Mouse (Mus musculus): Measurements from ENCODE around the gene Pan3. TPM values are rescaled to one million over a fixed set of nuclear protein-coding genes. Genes with fewer than 3 reads are reported as not detected.

Pan3 gene
- polyA plus RNA-seq, 1 experiment from 2014 or later, result 71.9 TPM

DNA sequence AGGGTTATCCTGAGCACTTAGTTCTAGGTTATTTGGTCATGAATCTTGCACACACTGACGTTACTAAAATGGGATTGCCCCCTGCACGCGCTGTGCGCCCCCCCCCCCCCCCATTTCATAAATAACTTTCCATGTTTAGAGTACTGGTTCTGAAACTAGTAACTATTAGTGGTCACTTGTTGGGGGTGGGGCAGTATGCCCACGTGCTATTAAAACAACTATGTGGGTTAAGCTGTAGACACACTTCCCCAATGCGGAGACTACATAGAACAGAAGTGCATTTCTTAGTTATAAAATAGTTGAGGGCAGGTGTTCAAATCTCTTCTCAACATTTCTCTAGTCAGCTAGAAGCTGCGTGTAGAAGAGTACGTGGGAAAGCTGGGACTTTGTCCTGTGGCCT is 63.7 kb downstream of the Pan3 start:
- no peaks in the 10 kb centered on the region for H3K27me3 ChIP-seq
- no peak overlapping the region for H3K4me2 ChIP-seq (replicated peaks)
- H3K9me3 ChIP-seq, result no peaks in the 10 kb centered on the region
- 92% methylated on average over 8 of the region's 8 CpGs for WGBS
- H3K36me3 ChIP-seq, result no peaks in the 10 kb centered on the region
- no peak overlapping the region for H3K27ac ChIP-seq (replicated peaks)
- ATAC-seq (replicated peaks), result no peak
- no peak overlapping the region for H3K9ac ChIP-seq (replicated peaks)
- no peak overlapping the region for H3K4me3 ChIP-seq
- H3K4me1 ChIP-seq, result 0 out of 2 replicates have a peak, but pooled peaks cover 3% of the 10 kb centered on the region

DNA sequence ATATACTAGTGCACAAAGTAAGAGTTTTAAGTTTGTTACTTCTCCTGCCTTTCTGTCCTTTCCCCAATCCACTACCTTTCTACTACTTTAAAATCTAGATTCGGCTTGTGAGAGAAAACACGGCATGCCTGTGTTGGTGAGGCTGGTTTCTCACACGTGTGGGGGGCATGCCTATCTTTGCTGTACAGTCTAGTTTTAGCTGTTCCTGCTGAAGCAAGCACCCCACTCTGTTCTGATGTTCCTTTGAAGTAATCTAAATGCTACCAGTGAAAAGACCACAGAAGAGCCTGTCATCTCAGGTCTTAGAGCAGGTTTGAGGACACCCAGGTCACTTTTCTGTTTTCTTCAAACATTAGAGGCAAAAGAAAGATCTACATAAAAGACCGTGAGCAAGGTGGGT is 64.4 kb downstream of the Pan3 start:
- no peaks in the 10 kb centered on the region for H3K36me3 ChIP-seq
- H3K4me3 ChIP-seq, result no peak overlapping the region
- no peaks in the 10 kb centered on the region for H3K9me3 ChIP-seq
- H3K4me1 ChIP-seq, result 0 out of 2 replicates have a peak, but pooled peaks cover 3% of the 10 kb centered on the region
- no peaks in the 10 kb centered on the region for H3K27me3 ChIP-seq
- H3K9ac ChIP-seq (replicated peaks), result no peak overlapping the region
- H3K27ac ChIP-seq (replicated peaks), result no peak overlapping the region
- no peak for ATAC-seq (replicated peaks)
- H3K4me2 ChIP-seq (replicated peaks), result no peak overlapping the region
- WGBS, result 89% methylated on average over 4 of the region's 4 CpGs

DNA sequence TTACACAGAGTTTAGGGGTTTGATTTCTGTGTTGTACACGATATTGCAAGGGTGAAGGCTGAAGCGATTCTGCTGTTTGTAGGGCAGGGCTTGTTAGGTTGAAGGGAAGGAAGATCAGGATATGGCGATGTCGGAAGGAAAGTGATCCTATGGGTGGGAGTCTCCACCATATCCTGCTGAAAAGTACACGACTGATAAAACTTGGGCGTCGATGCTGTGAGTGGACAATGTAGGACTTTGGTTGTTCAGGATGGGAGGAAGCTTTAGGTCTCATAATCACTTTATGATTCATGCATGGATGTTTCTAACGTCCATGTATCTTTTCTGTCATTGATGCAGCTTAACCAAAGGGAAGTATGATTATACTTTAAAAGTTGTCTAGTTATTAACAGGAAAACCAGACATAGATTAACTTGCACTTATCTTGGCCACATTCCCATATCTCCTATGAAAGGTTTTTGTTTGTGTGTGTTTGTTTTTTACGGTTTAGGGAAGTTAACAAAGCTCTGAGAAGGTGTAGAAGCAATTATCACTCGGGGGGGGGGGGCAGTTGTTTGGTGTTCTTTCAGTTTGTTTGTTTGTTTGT is 64.9 kb downstream of the Pan3 start:
- Histone ChIP-seq H3K36me3 (no peaks in the 10 kb centered on the region), H3K4me1 (0 out of 2 replicates have a peak, but pooled peaks cover 3% of the 10 kb centered on the region), H3K9me3 (no peaks in the 10 kb centered on the region), H3K9ac (replicated peaks) (no peak overlapping the region), H3K27me3 (no peaks in the 10 kb centered on the region), H3K4me3 (no peak overlapping the region), H3K27ac (replicated peaks) (no peak overlapping the region), H3K4me2 (replicated peaks) (no peak overlapping the region)
- 92% methylated on average over 10 of the region's 10 CpGs for WGBS
- ATAC-seq (replicated peaks), result no peak

DNA sequence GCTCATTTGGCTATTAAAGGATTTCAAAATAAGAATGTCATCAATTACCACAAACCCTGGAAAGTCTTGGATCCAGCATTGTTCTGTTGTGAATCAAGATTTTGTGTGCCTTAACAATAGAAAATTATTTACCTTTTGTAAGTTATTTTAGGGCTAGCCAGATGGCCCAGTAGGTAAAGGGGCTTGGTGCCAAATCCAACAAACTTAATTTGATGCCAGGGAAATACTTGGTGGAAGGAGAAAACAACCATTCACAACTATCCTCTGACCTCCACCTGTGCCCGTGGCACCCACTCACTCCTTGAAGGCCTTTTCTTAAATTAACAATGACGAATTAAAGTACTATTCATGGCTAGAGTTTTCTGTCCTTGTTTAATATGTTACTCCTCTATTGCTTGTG is 66.0 kb downstream of the Pan3 start:
- H3K9me3 ChIP-seq, result no peaks in the 10 kb centered on the region
- H3K36me3 ChIP-seq, result no peaks in the 10 kb centered on the region
- H3K4me2 ChIP-seq (replicated peaks), result no peak overlapping the region
- H3K27ac ChIP-seq (replicated peaks), result no peak overlapping the region
- H3K9ac ChIP-seq (replicated peaks), result no peak overlapping the region
- no peaks in the 10 kb centered on the region for H3K27me3 ChIP-seq
- no peak overlapping the region for H3K4me3 ChIP-seq
- ATAC-seq (replicated peaks), result no peak
- H3K4me1 ChIP-seq, result peaks cover 6% of the 10 kb centered on the region; the same call in 1 of the 2 replicates
- 56% methylated on average over 2 of the region's 2 CpGs for WGBS

DNA sequence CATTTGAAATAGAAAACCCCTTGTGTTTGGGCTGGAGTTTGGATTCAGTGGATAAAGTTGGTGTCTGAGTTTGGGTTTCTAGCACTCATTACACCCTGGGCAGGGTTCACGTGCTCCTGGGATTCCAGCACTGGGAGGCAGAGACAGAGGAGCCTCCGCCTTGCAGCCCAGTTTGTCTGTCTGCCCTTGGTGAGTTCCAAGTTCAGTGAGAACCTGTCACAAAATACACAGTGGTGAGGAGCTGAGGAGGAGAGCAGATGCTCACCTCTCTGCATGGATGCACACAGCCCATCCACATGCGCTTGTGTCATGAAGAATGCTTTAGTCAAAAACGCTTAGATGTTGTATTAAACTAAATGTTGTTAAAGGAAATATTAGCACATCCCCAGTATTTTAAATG is 67.0 kb downstream of the Pan3 start:
- 88% methylated on average over 4 of the region's 4 CpGs for WGBS
- Histone ChIP-seq H3K9me3 (no peaks in the 10 kb centered on the region), H3K4me2 (replicated peaks) (no peak overlapping the region), H3K27me3 (no peaks in the 10 kb centered on the region), H3K27ac (replicated peaks) (no peak overlapping the region), H3K4me1 (peaks cover 13% of the 10 kb centered on the region; the same call in 1 of the 2 replicates), H3K9ac (replicated peaks) (no peak overlapping the region), H3K36me3 (no peaks in the 10 kb centered on the region), H3K4me3 (no peak overlapping the region)
- ATAC-seq (replicated peaks), result no peak

DNA sequence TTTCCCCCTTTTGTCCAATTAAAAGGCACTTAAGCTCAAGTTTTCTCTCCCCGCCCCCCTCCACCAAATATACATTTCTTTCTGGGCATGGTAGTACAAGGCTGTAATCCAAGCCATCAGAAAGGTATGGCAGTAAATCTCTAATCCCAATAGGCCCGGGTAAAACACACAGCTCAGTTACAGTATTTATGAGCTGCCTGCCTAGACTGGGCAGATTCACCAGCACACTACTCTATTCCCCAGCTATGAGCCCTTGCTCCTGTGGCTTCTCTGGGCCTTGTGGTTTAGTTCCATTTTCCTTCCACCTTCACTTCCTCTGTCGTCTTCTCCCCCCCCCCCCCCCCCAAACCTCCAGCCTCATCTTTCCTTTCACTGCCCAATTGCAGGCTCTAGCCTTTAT is 67.8 kb downstream of the Pan3 start:
- Histone ChIP-seq H3K4me3 (no peak overlapping the region), H3K4me1 (peaks cover 13% of the 10 kb centered on the region; the same call in 1 of the 2 replicates), H3K27me3 (no peaks in the 10 kb centered on the region), H3K9ac (replicated peaks) (no peak overlapping the region), H3K9me3 (no peaks in the 10 kb centered on the region), H3K27ac (replicated peaks) (no peak overlapping the region), H3K4me2 (replicated peaks) (no peak overlapping the region), H3K36me3 (no peaks in the 10 kb centered on the region)
- ATAC-seq (replicated peaks), result no peak
- WGBS, result 76% methylated on average over 2 of the region's 3 CpGs

DNA sequence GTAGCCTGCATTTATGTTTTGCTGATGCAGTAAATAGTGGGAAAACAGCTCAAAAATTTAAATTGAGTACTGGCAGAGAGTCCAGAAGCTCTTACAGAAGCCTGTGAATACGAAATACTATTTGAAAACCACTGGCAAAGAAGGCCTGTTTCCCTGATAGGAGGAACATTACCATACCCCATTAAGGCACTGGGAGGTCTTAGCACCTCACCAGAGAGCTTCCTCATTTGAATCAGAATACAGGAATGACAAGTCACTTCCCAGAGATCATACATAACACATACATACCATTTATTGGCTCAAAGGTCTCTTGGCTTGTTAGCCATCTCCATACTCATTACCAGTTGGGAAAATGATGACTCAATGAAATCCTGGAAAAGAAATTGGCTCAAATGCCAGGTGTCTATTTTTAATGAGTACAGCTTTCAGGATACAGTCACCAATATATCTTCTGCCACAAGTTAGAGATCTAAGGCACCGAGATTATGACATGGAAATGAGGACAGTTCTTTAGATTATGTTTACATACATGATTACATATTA is 71.6 kb downstream of the Pan3 start:
- H3K4me2 ChIP-seq (replicated peaks), result no peak overlapping the region
- WGBS, result 53% methylated on average over 2 of the region's 2 CpGs
- no peak for ATAC-seq (replicated peaks)
- H3K36me3 ChIP-seq, result no peaks in the 10 kb centered on the region
- H3K9me3 ChIP-seq, result no peaks in the 10 kb centered on the region
- no peak overlapping the region for H3K27ac ChIP-seq (replicated peaks)
- peaks cover 10% of the 10 kb centered on the region; the same call in 1 of the 2 replicates for H3K4me1 ChIP-seq
- no peaks in the 10 kb centered on the region for H3K27me3 ChIP-seq
- H3K4me3 ChIP-seq, result no peak overlapping the region
- H3K9ac ChIP-seq (replicated peaks), result no peak overlapping the region

DNA sequence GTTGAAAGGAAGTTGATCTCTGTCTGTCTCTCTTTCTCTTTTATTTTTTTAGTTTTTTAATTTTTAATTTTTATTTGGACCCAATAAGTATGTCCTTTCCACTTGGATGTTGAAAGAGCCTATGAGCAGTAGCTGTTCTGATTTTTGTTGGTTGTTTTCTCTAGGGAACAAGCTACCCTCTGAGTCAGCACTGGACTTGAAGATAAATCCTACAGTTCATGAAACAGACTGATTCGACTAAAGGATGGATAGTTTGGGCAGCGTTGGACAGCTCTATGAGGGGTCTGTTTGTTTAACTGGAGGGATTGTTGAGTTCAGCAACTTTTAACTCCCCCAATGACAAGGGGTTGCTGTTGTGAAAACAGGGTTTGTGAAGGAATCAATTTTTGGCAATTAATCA is 73.0 kb downstream of the Pan3 start:
- Histone ChIP-seq H3K9ac (replicated peaks) (no peak overlapping the region), H3K9me3 (no peaks in the 10 kb centered on the region), H3K4me2 (replicated peaks) (no peak overlapping the region), H3K27me3 (no peaks in the 10 kb centered on the region), H3K27ac (replicated peaks) (no peak overlapping the region), H3K36me3 (no peaks in the 10 kb centered on the region), H3K4me3 (no peak overlapping the region), H3K4me1 (peaks cover 10% of the 10 kb centered on the region; the same call in 1 of the 2 replicates)
- ATAC-seq (replicated peaks), result no peak
- 91% methylated on average over 2 of the region's 2 CpGs for WGBS

DNA sequence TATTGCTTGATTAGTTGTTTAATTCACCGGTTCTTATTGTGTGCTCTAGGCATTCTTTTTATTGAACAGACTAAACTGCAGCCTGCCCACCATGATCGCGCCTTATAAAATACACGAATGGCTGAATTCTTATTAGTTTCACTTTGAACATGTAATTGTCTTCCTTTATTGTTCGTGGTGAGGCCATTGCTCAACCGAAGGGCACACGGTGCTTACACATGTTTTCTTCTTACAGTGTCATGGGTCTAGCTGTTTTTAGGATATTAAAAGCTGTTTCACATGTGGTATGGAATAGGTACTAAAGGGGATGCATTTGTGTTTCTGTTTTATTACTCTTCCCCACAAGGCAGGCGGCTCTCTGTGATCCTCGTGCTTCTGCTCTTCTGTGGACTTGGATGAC is 81.4 kb downstream of the Pan3 start:
- H3K27me3 ChIP-seq, result no peaks in the 10 kb centered on the region
- no peak overlapping the region for H3K9ac ChIP-seq (replicated peaks)
- H3K4me1 ChIP-seq, result no peaks in the 10 kb centered on the region
- no peak overlapping the region for H3K4me3 ChIP-seq
- H3K4me2 ChIP-seq (replicated peaks), result no peak overlapping the region
- H3K9me3 ChIP-seq, result no peaks in the 10 kb centered on the region
- no peak for ATAC-seq (replicated peaks)
- WGBS, result 89% methylated on average over 9 of the region's 9 CpGs
- H3K36me3 ChIP-seq, result no peaks in the 10 kb centered on the region
- no peak overlapping the region for H3K27ac ChIP-seq (replicated peaks)

DNA sequence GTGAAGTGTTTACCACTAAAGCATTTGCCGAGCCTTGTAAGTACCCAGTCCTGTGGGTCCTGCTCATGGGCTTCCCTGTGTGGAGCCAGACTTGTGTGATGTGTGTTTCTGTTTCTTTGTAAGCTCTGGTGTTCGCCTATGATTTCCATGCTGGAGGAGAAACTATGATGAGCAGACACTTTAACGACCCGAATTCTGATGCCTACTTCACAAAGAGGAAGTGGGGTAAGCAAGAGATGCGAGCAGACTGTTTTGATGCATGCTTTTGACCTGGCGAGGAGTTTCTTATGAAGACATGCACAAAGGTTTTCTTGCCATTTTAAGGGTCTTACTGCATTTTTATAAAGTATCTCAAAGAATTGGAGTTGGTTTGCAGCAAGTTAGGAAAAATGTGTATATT is 97.0 kb downstream of the Pan3 start:
- Histone ChIP-seq H3K36me3 (peaks cover 31% of the 10 kb centered on the region), H3K9ac (replicated peaks) (no peak overlapping the region), H3K27me3 (no peaks in the 10 kb centered on the region), H3K4me3 (no peak overlapping the region), H3K27ac (replicated peaks) (no peak overlapping the region), H3K4me1 (no peaks in the 10 kb centered on the region), H3K4me2 (replicated peaks) (no peak overlapping the region), H3K9me3 (no peaks in the 10 kb centered on the region)
- WGBS, result 88% methylated on average over 6 of the region's 6 CpGs
- ATAC-seq (replicated peaks), result no peak

DNA sequence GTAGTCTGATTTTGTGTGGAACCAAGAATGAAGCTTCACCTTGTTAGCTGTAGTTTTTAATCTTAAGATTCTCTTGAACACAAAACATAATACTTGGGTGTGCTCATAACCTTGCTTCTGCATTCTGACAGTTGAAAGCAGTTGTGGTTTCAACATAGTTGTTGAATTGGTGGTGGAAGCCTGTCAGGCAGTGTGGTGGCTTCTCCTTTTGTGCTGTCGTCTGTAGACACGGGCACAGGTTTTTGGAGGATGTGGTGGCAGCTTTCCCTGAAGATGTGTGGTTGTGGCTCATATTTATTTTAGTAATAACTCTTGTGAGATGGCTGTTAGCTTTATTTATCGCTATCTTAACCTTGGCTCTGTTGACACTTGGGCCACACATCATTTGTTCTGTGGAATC is 97.8 kb downstream of the Pan3 start:
- H3K9me3 ChIP-seq, result no peaks in the 10 kb centered on the region
- H3K4me3 ChIP-seq, result no peak overlapping the region
- peaks cover 28% of the 10 kb centered on the region for H3K36me3 ChIP-seq
- no peak overlapping the region for H3K4me2 ChIP-seq (replicated peaks)
- no peak overlapping the region for H3K9ac ChIP-seq (replicated peaks)
- H3K4me1 ChIP-seq, result no peaks in the 10 kb centered on the region
- no peaks in the 10 kb centered on the region for H3K27me3 ChIP-seq
- ATAC-seq (replicated peaks), result no peak
- H3K27ac ChIP-seq (replicated peaks), result no peak overlapping the region
- WGBS, result 92% methylated on average over 3 of the region's 3 CpGs

DNA sequence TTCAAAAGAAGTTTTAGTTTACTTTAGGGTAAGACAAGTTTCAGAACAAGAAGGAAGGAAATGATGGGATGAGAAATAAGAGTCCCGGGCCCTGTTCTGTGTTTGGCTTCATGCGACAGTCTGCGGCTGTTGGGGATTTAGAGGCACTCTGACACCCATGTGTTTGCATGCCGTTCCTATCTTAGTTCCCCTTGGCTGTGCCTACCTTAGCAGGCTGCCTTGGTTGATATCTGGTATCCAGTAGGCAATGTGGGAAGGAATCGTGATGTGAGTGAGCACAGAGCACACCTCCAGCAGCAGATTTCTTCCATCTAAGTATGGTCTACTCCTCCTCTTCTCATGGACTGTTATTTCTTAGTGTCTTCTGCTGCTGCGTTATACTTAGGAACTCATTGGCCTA is 102.1 kb downstream of the Pan3 start:
- H3K4me2 ChIP-seq (replicated peaks), result no peak overlapping the region
- H3K4me1 ChIP-seq, result no peaks in the 10 kb centered on the region
- peaks cover 17% of the 10 kb centered on the region for H3K36me3 ChIP-seq
- no peak overlapping the region for H3K9ac ChIP-seq (replicated peaks)
- ATAC-seq (replicated peaks), result no peak
- no peaks in the 10 kb centered on the region for H3K9me3 ChIP-seq
- no peak overlapping the region for H3K27ac ChIP-seq (replicated peaks)
- H3K27me3 ChIP-seq, result no peaks in the 10 kb centered on the region
- no peak overlapping the region for H3K4me3 ChIP-seq
- WGBS, result 94% methylated on average over 6 of the region's 6 CpGs

DNA sequence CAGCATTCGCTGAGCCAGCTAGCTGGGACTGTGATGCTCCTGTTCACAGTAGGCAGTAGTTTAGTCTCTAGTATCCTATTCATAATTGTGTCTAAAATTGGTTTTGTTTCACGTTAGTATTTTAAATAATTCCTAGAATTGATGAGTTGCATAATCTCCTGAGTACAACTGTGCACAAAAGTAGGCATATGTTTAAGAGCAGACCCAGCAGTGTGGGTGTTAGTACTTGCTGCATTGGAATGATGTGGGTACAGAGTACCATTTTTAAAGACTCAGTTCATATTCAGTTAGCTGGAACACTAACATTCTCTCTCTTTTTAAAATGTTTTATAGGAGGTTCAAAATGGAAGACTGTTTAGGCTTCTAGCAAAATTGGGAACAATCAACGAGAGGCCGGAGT is 109.4 kb downstream of the Pan3 start:
- H3K27ac ChIP-seq (replicated peaks), result no peak overlapping the region
- 94% methylated on average over 4 of the region's 4 CpGs for WGBS
- no peak overlapping the region for H3K4me2 ChIP-seq (replicated peaks)
- H3K4me3 ChIP-seq, result no peak overlapping the region
- H3K27me3 ChIP-seq, result no peaks in the 10 kb centered on the region
- H3K9me3 ChIP-seq, result no peaks in the 10 kb centered on the region
- H3K9ac ChIP-seq (replicated peaks), result no peak overlapping the region
- ATAC-seq (replicated peaks), result no peak
- H3K4me1 ChIP-seq, result no peaks in the 10 kb centered on the region
- peaks cover 35% of the 10 kb centered on the region for H3K36me3 ChIP-seq
